Mouse (Mus musculus) stomach, embryonic 16.5 days (tissue): ENCODE measurements around the gene H2-DMb1. TPM values are rescaled to one million over a fixed set of nuclear protein-coding genes. Genes with fewer than 3 reads are reported as not detected.
A peak's percentile ranks its signal among the peaks of the same experiment; 100 is the strongest.

Experiments
- ATAC-seq: fragments of 200-750 bp; cut with Nextera tagmentation; 2 replicates; pipeline ENCODE4 v1.8.0; 2017; ENCODE audit warnings: moderate number of reproducible peaks, moderate TSS enrichment; ENCODE audit not compliant: insufficient read depth, low FRiP score
- H3K27ac ChIP-seq: fragments of 300-500 bp; sonication (generic); 2 replicates; pipeline ENCODE4 v1.5.1; 2014; ENCODE audit warnings: low read length
- H3K27me3 ChIP-seq: fragments of 300-500 bp; sonication (generic); 2 replicates; pipeline ENCODE4 v1.6.1; 2014; ENCODE audit warnings: low read length, control low read depth, mixed read lengths; ENCODE audit not compliant: control insufficient read depth, insufficient read depth
- H3K36me3 ChIP-seq: fragments of 300-500 bp; sonication (generic); 2 replicates; pipeline ENCODE4 v1.6.1; 2014; ENCODE audit warnings: low read length; ENCODE audit not compliant: control insufficient read depth, insufficient read depth
- H3K4me1 ChIP-seq: fragments of 300-500 bp; sonication (generic); 2 replicates; pipeline ENCODE4 v1.6.1; 2014; ENCODE audit warnings: low read length, control low read depth, mixed read lengths; ENCODE audit not compliant: control insufficient read depth, insufficient read depth
- H3K4me2 ChIP-seq: fragments of 300-500 bp; sonication (generic); 2 replicates; pipeline ENCODE4 v1.6.1; 2014; ENCODE audit warnings: low read depth, low read length, mixed read lengths
- H3K4me3 ChIP-seq: fragments of 300-500 bp; sonication (generic); replicated peaks from 2 replicates; pipeline ENCODE4 v1.5.1; 2014; ENCODE audit warnings: mild to moderate bottlenecking, low read length
- H3K9ac ChIP-seq: fragments of 300-500 bp; sonication (generic); 2 replicates; pipeline ENCODE4 v1.6.1; 2014; ENCODE audit warnings: low read length
- H3K9me3 ChIP-seq: fragments of 300-500 bp; sonication (generic); replicated peaks from 2 replicates; pipeline ENCODE4 v1.6.1; 2016; ENCODE audit warnings: low read length, control low read depth; ENCODE audit not compliant: control insufficient read depth
- WGBS: fragments of 180-500 bp; shearing (Covaris S2); extraction: QIAGEN DNeasy Blood & Tissue Kit; methylation state at CpG from one replicate; pipeline ENCODE4 v1.1.7; 2014; 5-methylcytosine and 5-hydroxymethylcytosine counted together
- polyA plus RNA-seq: library from polyadenylated mRNA; unstranded; fragments of >200 nt; fragmentation: Nextera tagmentation; extraction: Ambion mirVana; gene quantifications from 2 replicates; pipeline ENCODE4 v1.2.1, GENCODE M21; 2015

Gene H2-DMb1
- polyA plus RNA-seq, 1 experiment from 2014 or later = 2.0 TPM

- H3K27ac ChIP-seq = peak overlapping the region; percentile 100
Observed at GRCm38 (mm10) chr17:34121879-34122187, 31.0 kb upstream of the H2-DMb1 start.

GRCm38 (mm10) chr17:34122188-34122984 is 30.5 kb upstream of the H2-DMb1 start, which contains the start of gene Brd2:
Gene Brd2, minus strand, starts transcription at chr17:34122634.
- no peaks in the 10 kb centered on the region for H3K9me3 ChIP-seq
- peak; percentile 68 for ATAC-seq
- no peaks in the 10 kb centered on the region for H3K27me3 ChIP-seq
- under 1% methylated on average over 70 of the region's 75 CpGs for WGBS
- H3K27ac ChIP-seq = peak within 1 kb of the TSS; percentile 100
- H3K4me1 ChIP-seq = peaks cover 19% of the 10 kb centered on the region
- H3K4me2 ChIP-seq = peak within 1 kb of the TSS; percentile 83
- peak within 1 kb of the TSS; percentile 99 for H3K9ac ChIP-seq
- H3K36me3 ChIP-seq = 0 out of 2 replicates have a peak, but pooled peaks cover 4% of the 10 kb centered on the region
- peak within 1 kb of the TSS; percentile 96 for H3K4me3 ChIP-seq

More at GRCm38 (mm10) chr17:34121879-34122187, 31.0 kb upstream of the H2-DMb1 start:
- Histone ChIP-seq H3K4me2 (peak overlapping the region; percentile 83), H3K4me1 (peaks cover 15% of the 10 kb centered on the region), H3K9ac (peak overlapping the region; percentile 99), H3K36me3 (peaks cover 6% of the 10 kb centered on the region; the same call in 1 of the 2 replicates), H3K9me3 (no peaks in the 10 kb centered on the region), H3K27me3 (no peaks in the 10 kb centered on the region), H3K4me3 (peak overlapping the region; percentile 96)
- WGBS = 2% methylated on average over 9 of the region's 10 CpGs
- ATAC-seq = no peak

GRCm38 (mm10) chr17:34123111-34123510 is 29.8 kb upstream of the H2-DMb1 start:
- peak overlapping the region; percentile 100 for H3K27ac ChIP-seq
- peaks cover 22% of the 10 kb centered on the region for H3K4me1 ChIP-seq
- 0 out of 2 replicates have a peak, but pooled peaks cover 4% of the 10 kb centered on the region for H3K36me3 ChIP-seq
- 1% methylated on average over 7 of the region's 7 CpGs for WGBS
- no peak for ATAC-seq
- H3K4me3 ChIP-seq = peak overlapping the region; percentile 96
- H3K4me2 ChIP-seq = peak overlapping the region; percentile 83
- H3K27me3 ChIP-seq = no peaks in the 10 kb centered on the region
- no peaks in the 10 kb centered on the region for H3K9me3 ChIP-seq
- peak overlapping the region; percentile 99 for H3K9ac ChIP-seq

- 0% methylated on average over 2 of the region's 2 CpGs for WGBS
- ATAC-seq = no peak
- H3K27ac ChIP-seq = peak overlapping the region; percentile 100
- no peaks in the 10 kb centered on the region for H3K27me3 ChIP-seq
- H3K4me1 ChIP-seq = peaks cover 22% of the 10 kb centered on the region
- peak overlapping the region; percentile 96 for H3K4me3 ChIP-seq
- H3K4me2 ChIP-seq = peak overlapping the region; percentile 83
- H3K36me3 ChIP-seq = 0 out of 2 replicates have a peak, but pooled peaks cover 4% of the 10 kb centered on the region
- H3K9ac ChIP-seq = peak overlapping the region; percentile 99
- no peaks in the 10 kb centered on the region for H3K9me3 ChIP-seq
Observed at GRCm38 (mm10) chr17:34123518-34123917, 29.4 kb upstream of the H2-DMb1 start.

- peaks cover 27% of the 10 kb centered on the region for H3K4me1 ChIP-seq
- 0 out of 2 replicates have a peak overlapping the region, but pooled peaks have one; percentile 23 for H3K4me2 ChIP-seq
- H3K4me3 ChIP-seq = 0 out of 2 replicates have a peak overlapping the region, but pooled peaks have one; percentile 1
- no peaks in the 10 kb centered on the region for H3K9me3 ChIP-seq
- 59% methylated on average over 6 of the region's 6 CpGs for WGBS
- H3K27me3 ChIP-seq = no peaks in the 10 kb centered on the region
- no peak for ATAC-seq
- H3K27ac ChIP-seq = no peak overlapping the region
- H3K36me3 ChIP-seq = 0 out of 2 replicates have a peak, but pooled peaks cover 4% of the 10 kb centered on the region
- no peak overlapping the region for H3K9ac ChIP-seq
Observed at GRCm38 (mm10) chr17:34124649-34125048, 28.2 kb upstream of the H2-DMb1 start.

GRCm38 (mm10) chr17:34126826-34127420 is 25.9 kb upstream of the H2-DMb1 start:
- 0 out of 2 replicates have a peak, but pooled peaks cover 4% of the 10 kb centered on the region for H3K36me3 ChIP-seq
- H3K9ac ChIP-seq = no peak overlapping the region
- WGBS = 58% methylated on average over 9 of the region's 9 CpGs
- no peaks in the 10 kb centered on the region for H3K27me3 ChIP-seq
- H3K4me2 ChIP-seq = no peak overlapping the region
- no peak for ATAC-seq
- peaks cover 27% of the 10 kb centered on the region for H3K4me1 ChIP-seq
- no peak overlapping the region for H3K27ac ChIP-seq
- no peaks in the 10 kb centered on the region for H3K9me3 ChIP-seq
- no peak overlapping the region for H3K4me3 ChIP-seq

GRCm38 (mm10) chr17:34127475-34127874 is 25.4 kb upstream of the H2-DMb1 start:
- no peak overlapping the region for H3K4me2 ChIP-seq
- H3K9ac ChIP-seq = no peak overlapping the region
- no peaks in the 10 kb centered on the region for H3K27me3 ChIP-seq
- ATAC-seq = no peak
- WGBS = 32% methylated on average over 6 of the region's 6 CpGs
- peaks cover 27% of the 10 kb centered on the region for H3K4me1 ChIP-seq
- H3K27ac ChIP-seq = no peak overlapping the region
- H3K36me3 ChIP-seq = 0 out of 2 replicates have a peak, but pooled peaks cover 4% of the 10 kb centered on the region
- no peaks in the 10 kb centered on the region for H3K9me3 ChIP-seq
- H3K4me3 ChIP-seq = no peak overlapping the region

- Histone ChIP-seq H3K9ac (peak overlapping the region; percentile 19), H3K4me3 (no peak overlapping the region)
- ATAC-seq = no peak
Observed at GRCm38 (mm10) chr17:34128264-34128937, 24.5 kb upstream of the H2-DMb1 start.

More at GRCm38 (mm10) chr17:34128264-34128937, 24.5 kb upstream of the H2-DMb1 start:
- WGBS = 30% methylated on average over 13 of the region's 13 CpGs
- 0 out of 2 replicates have a peak, but pooled peaks cover 4% of the 10 kb centered on the region for H3K36me3 ChIP-seq
- peak overlapping the region; percentile 6; the same call in 1 of the 2 replicates for H3K4me2 ChIP-seq
- H3K27ac ChIP-seq = no peak overlapping the region
- no peaks in the 10 kb centered on the region for H3K9me3 ChIP-seq
- H3K4me1 ChIP-seq = peaks cover 27% of the 10 kb centered on the region
- H3K27me3 ChIP-seq = no peaks in the 10 kb centered on the region
